Mouse (Mus musculus) monocyte, adult 5-6 weeks (primary cell): ENCODE results near the gene Gm10340. TPM values are rescaled to one million over a fixed set of nuclear protein-coding genes. Genes with fewer than 3 reads are reported as not detected.
"Not testable (repeated sequence)": the region's sequence is repeated elsewhere in the genome, so short reads cannot be mapped to it uniquely, and the experiment has no call there.

Experiments used
- ATAC-seq: fragments of 153-309, 156-312 bp; replicated peaks from 2 replicates; pipeline ENCODE4 v1.8.0; 2017; ENCODE audit warnings: mild to moderate bottlenecking; ENCODE audit not compliant: low TSS enrichment, insufficient number of reproducible peaks, severe bottlenecking, poor library complexity, low FRiP score
- total RNA-seq: library from RNA; stranded (forward); fragments of 200-1000, 200-491, 200-594 nt; gene quantifications from 3 replicates; pipeline ENCODE4 v1.2.3, GENCODE M21; 2017

Gene Gm10340
- total RNA-seq: not detected in 3 replicates

DNA sequence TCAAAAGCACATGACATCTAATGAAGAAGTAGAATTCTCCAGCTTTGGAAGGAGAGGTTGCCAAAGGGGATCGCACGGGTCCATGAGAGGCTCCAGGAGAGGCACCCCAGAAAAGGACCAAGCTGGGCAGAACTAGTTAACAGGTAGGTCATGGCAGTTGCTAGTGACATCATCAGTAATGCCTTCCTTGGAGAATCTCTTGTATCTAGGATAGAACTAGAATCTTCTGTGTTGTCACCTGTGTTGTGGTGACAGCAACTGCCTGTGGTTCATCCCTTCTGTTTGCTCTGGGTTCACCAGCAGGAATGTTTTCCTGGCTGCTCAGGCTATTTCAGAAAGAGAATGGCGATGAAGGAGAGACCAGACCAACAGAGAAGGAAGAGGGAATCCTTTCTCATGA, at the start of gene Gm10340:
TSS of gene Gm10340 (plus strand) at position 301 of the 400 bp plus-strand sequence.
- ATAC-seq: not testable (repeated sequence)

GRCm38 (mm10) chr14:3116051-3116450, 17.7 kb upstream of the Gm10340 start:
- not testable (repeated sequence) for ATAC-seq

GRCm38 (mm10) chr14:3187955-3188354, 54.2 kb downstream of the Gm10340 start, which contains the start of gene Gm5795:
Gm5795 (plus strand) TSS chr14:3188255.
- ATAC-seq: not testable (repeated sequence)

Other genes starting within 250 kb of the Gm10340 start
- not detected in 3 replicates for gene Gm2888, start 104.0 kb upstream of the Gm10340 start, total RNA-seq
- gene Gm2897, start 84.7 kb upstream of the Gm10340 start, total RNA-seq: not detected in 3 replicates
- not detected in 3 replicates for gene Gm5795, start 54.3 kb downstream of the Gm10340 start, total RNA-seq
- not detected in 3 replicates for gene D830030K20Rik, start 74.5 kb downstream of the Gm10340 start, total RNA-seq
- gene Gm2956, start 198.6 kb downstream of the Gm10340 start, total RNA-seq: not detected in 3 replicates